Mouse (Mus musculus) CD8-positive naive resting alpha-beta T cell, adult 2 months (primary cell): ENCODE results near the gene A1cf.

Source experiments
- DNase-seq, 2 experiments: peaks; one replicate each; pipeline ENCODE4 v3.0.0; 2022; ENCODE audit warnings: low read depth in 2 of 2, low spot score in 2 of 2

A1cf gene

GRCm38 (mm10) chr19:31868521-31868920 is at the start of gene A1cf:
Gene A1cf, plus strand, starts transcription at chr19:31868764.
- no peak for DNase-seq

GRCm38 (mm10) chr19:31834250-31834649 is 34.3 kb upstream of the A1cf start:
- DNase-seq, result no peak

DNA sequence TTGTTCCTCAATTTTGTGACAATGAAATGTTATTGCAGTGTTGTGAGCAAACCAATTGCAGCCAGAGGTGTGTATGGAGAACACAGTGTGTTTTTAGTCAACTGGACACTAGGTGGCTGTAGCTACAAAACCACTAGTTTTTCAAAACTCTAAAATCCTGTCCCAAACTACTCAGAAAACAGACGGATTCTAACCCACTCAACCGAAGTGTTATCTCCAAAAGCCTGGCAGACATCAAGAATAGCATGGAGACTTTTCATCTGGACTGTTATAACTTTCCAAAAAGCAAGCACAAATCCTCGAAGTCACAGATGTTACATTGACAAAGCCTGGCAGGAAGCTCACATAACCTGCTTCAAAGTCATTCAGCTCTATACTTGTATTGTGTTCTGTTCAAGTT is 6.7 kb upstream of the A1cf start:
- no peak for DNase-seq

GRCm38 (mm10) chr19:31862512-31863249 is 5.9 kb upstream of the A1cf start:
- no peak for DNase-seq

- DNase-seq, result no peak
These were observed 3.1 kb upstream of the A1cf start for GRCm38 (mm10) chr19:31865451-31865850.

DNA sequence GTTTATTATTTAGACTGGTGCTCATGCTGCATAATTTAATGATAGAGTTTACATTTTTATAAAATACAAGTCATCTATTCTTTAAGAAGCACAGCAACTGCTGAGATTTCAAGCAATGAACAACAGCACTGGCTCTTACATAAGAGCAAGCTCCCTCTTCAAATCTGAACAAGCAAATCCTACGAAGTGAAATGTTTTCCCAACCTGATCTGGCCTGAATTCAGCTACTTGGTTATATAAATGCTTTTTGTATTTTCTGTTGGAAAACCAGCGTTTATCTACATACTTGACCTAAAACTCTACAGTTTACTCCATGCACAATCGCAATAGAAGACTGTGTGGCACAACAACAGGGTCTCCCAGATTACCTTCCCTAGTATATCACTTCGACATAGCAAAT is 488 bp upstream of the A1cf start:
- DNase-seq, result no peak

- no peak for DNase-seq
These were observed 407 bp downstream of the A1cf start for GRCm38 (mm10) chr19:31868971-31869370.

DNA sequence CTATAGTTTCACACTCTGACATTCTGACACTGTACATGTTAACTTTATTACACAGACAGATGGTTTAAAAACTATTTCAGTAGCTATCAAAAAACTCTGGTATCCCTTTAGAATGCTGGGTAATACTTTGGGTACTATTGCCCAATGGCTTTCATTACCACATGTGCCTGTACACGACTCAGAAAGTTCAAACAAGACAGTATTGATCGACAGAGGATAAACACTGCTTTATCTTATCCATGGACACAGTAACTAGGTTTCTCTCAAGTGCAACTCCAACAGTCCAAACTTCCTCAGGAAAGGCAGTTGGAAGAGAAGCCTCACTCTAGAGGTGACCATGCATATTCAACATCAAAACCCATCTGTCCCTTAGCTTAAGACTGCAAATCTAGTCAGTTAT is 2.8 kb downstream of the A1cf start:
- no peak for DNase-seq

DNA sequence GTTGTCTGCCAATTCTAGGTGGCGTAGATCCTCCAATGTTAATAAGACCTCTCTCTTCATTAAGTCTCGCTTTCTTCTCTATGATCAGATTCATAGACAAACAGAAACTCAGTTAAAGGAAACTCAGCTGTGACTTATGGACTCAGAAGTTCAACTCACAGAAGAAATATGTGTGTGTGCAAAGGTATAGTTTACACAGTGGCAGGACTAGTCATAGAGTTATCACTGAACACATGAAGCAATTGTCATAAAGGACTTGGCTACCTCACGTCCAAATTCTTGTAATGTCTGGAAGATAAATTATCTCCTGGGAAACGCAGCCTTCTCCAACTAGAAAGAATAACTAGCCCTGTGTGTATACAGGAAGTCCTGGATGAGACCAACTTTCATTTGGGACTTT is 9.4 kb downstream of the A1cf start:
- no peak for DNase-seq

GRCm38 (mm10) chr19:31884594-31884993 is 16.0 kb downstream of the A1cf start:
- DNase-seq, result no peak

DNA sequence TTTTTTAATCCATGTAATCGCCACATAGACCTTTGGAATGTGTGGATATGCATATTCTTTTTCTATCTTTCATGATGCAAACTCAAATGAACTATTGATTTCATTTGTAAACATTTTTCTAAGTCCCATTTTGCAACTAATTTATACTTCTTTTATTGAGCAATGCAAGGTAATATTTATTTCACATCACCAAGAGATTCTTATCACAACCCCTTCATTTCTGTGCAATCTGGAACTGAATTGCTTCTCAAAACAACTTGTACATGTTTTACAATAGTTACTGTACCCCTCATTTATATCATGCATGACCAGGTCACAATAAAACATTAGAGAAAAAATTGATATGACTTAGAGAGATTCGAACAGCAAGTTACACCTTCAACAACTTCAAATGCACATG is 18.7 kb downstream of the A1cf start:
- DNase-seq, result no peak

GRCm38 (mm10) chr19:31889988-31890387 is 21.4 kb downstream of the A1cf start:
- no peak for DNase-seq

DNA sequence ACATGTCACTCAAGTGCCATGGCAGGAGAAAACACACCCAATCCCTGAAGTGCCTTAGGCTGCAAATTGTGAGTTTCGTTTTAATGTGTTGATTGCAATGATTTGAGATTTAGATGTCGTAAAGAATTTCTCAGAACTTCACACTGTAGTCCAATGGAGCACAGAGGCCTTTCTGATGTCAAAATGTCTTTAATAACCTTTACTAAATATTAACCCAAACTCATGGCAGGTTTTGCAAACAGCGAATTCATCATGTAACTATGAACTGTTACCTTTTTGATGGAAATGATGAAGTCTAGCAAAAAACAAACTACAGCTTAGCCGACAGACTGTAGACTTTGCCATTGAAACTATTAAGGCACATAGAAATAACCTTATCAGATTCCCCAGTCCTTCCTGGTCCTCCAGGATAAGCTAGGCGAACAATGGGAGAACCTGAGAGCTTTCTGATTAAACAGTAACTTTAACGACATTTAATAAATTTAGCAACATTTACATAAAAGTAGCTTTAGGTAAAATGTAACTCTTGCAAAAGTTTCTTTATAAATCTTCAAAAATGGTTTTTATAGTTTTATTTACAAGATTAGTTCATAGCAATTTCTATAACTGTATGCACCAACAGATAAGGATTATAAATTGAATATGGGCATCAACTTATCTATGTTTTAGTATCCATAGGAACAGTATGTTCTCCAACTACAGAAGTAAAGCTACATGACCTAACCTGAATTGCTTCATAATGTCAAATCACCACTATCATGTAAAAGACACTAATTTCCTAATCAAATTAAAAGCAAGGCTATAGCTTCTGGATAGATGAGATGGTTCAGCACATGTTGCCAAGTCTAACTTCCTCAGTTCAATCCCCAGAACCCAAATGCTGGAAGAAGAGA is 22.7 kb downstream of the A1cf start:
- DNase-seq, result no peak

DNA sequence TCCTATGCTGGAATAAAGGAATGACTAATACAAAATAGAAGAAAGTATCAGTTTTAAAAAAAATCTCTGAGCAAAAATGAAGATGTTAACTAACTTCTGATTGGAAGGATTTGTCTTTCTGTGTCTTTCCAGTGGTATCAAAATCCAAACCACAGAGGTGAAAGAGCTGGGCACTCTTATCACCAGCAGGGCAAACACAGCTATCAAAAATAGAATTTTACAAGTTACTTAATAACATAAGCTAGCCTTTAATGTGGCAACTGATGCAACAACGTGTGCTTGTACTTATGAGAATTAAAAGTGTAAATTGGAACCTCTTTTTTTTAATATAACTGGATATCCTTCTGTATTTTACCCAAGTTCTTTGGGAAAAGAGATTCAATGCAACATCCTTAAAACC is 27.4 kb downstream of the A1cf start:
- DNase-seq, result no peak

GRCm38 (mm10) chr19:31896711-31897110 is 28.1 kb downstream of the A1cf start:
- no peak for DNase-seq

- DNase-seq, result no peak
These were observed 37.1 kb downstream of the A1cf start for GRCm38 (mm10) chr19:31905671-31906070.

DNA sequence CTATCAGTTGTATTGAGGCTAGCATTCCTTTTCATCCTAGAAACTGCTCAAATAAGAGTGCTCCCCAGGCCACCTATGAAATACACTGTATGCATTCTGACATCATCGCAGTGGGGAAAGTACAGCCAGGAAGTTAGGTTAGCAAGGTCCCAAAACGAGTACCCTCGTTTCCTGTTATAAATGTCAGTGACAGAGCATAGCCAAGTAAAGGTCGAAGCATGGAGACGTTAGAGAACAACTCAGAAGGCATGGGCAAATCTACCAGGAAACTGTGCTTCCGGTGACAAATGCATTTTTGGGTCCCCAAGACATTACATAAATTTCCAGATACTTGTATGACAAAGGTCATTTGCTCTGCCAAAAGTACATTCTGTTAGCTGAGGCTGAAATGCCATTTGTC is 41.9 kb downstream of the A1cf start:
- DNase-seq, result peak in 1 of 2 experiments; percentile 1

- no peak for DNase-seq
These were observed 45.4 kb downstream of the A1cf start for GRCm38 (mm10) chr19:31913946-31914345.

GRCm38 (mm10) chr19:31920357-31920756 is 51.8 kb downstream of the A1cf start:
- no peak for DNase-seq

GRCm38 (mm10) chr19:31921852-31922251 is 53.3 kb downstream of the A1cf start:
- no peak for DNase-seq

- DNase-seq, result no peak
These were observed 55.2 kb downstream of the A1cf start for GRCm38 (mm10) chr19:31923615-31924352.
